Mouse (Mus musculus): Measurements from ENCODE around the gene Nepro. TPM values are rescaled to one million over a fixed set of nuclear protein-coding genes. Genes with fewer than 3 reads are reported as not detected.

The Nepro gene
- 2.2 and 2.3 TPM in 2 replicates for polyA plus RNA-seq (2015; fragmentation: Nextera tagmentation; extraction: Ambion mirVana)

- WGBS: under 1% methylated on average over 63 of the region's 64 CpGs
- peak within 1 kb of the TSS; percentile 84 for H3K4me3 ChIP-seq (ENCODE audit: low read depth, low read length)
Observed at GRCm38 (mm10) chr16:44724083-44724787, at the start of gene Nepro. Gene Nepro (plus strand): TSS chr16:44724301.

GRCm38 (mm10) chr16:44676357-44676756 is 47.7 kb upstream of the Nepro start:
- Histone ChIP-seq H3K4me1 (replicated peaks; ENCODE audit: control insufficient read depth, insufficient read depth, low read length) (peaks cover 4% of the 10 kb centered on the region; the same call in 1 of the 2 replicates), H3K27me3 (replicated peaks; ENCODE audit: control insufficient read depth, insufficient read depth, low read length) (no peaks in the 10 kb centered on the region), H3K27ac (ENCODE audit: low read depth, low read length) (no peak overlapping the region), H3K36me3 (ENCODE audit: control insufficient read depth, insufficient read depth) (no peaks in the 10 kb centered on the region), H3K4me2 (replicated peaks; ENCODE audit: low read depth) (no peak overlapping the region), H3K9me3 (ENCODE audit: control insufficient read depth) (no peaks in the 10 kb centered on the region), H3K9ac (ENCODE audit: low read depth, low read length) (no peak overlapping the region), H3K4me3 (ENCODE audit: low read depth, low read length) (no peak overlapping the region)
- ATAC-seq: no peak
- no peak for TF ChIP-seq CTCF (IDR thresholded peaks at IDR 0.05; ENCODE audit: low read depth)
- whole genome bisulfite sequencing: 92% methylated on average over 2 of the region's 2 CpGs

More at GRCm38 (mm10) chr16:44724083-44724787, at the start of gene Nepro:
- Histone ChIP-seq H3K4me1 (replicated peaks; ENCODE audit: control insufficient read depth, insufficient read depth, low read length) (peaks cover 3% of the 10 kb centered on the region), H3K9me3 (ENCODE audit: control insufficient read depth) (no peaks in the 10 kb centered on the region), H3K9ac (ENCODE audit: low read depth, low read length) (peak within 1 kb of the TSS; percentile 80), H3K4me2 (replicated peaks; ENCODE audit: low read depth) (peak within 1 kb of the TSS; percentile 86), H3K27me3 (replicated peaks; ENCODE audit: control insufficient read depth, insufficient read depth, low read length) (no peaks in the 10 kb centered on the region), H3K36me3 (ENCODE audit: control insufficient read depth, insufficient read depth) (peaks cover 2% of the 10 kb centered on the region), H3K27ac (ENCODE audit: low read depth, low read length) (peak within 1 kb of the TSS; percentile 88)
- peak; percentile 33 for TF ChIP-seq CTCF (IDR thresholded peaks at IDR 0.05; ENCODE audit: low read depth)
- ATAC-seq: peak; percentile 97

DNA sequence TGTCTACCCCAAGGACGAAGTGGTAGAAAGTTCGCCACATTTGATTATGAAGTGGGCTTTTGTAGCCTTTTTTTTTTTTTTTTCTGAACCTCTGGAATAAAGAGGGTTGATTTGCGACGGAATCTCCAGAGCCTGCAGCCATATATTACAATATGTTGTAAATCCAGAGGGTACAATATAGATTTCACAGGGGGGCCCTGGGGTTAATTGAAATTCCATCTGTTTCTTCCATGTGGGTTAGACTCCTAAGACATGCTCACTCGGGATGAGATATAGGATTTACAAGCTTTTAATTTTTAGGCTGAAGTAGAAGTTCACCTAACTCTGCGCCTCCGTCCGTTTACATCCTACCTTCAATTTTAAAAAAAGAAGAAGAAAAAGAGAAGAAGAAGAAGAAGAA is 45.0 kb upstream of the Nepro start:
- 83% methylated on average over 8 of the region's 8 CpGs for WGBS
- TF ChIP-seq CTCF (IDR thresholded peaks at IDR 0.05; ENCODE audit: low read depth): no peak
- H3K4me3 ChIP-seq (ENCODE audit: low read depth, low read length): no peak overlapping the region
- no peak for ATAC-seq
- H3K9ac ChIP-seq (ENCODE audit: low read depth, low read length): no peak overlapping the region
- H3K27me3 ChIP-seq (replicated peaks; ENCODE audit: control insufficient read depth, insufficient read depth, low read length): no peaks in the 10 kb centered on the region
- H3K4me2 ChIP-seq (replicated peaks; ENCODE audit: low read depth): no peak overlapping the region
- H3K27ac ChIP-seq (ENCODE audit: low read depth, low read length): no peak overlapping the region
- no peaks in the 10 kb centered on the region for H3K9me3 ChIP-seq (ENCODE audit: control insufficient read depth)
- no peaks in the 10 kb centered on the region for H3K4me1 ChIP-seq (replicated peaks; ENCODE audit: control insufficient read depth, insufficient read depth, low read length)
- H3K36me3 ChIP-seq (ENCODE audit: control insufficient read depth, insufficient read depth): no peaks in the 10 kb centered on the region

DNA sequence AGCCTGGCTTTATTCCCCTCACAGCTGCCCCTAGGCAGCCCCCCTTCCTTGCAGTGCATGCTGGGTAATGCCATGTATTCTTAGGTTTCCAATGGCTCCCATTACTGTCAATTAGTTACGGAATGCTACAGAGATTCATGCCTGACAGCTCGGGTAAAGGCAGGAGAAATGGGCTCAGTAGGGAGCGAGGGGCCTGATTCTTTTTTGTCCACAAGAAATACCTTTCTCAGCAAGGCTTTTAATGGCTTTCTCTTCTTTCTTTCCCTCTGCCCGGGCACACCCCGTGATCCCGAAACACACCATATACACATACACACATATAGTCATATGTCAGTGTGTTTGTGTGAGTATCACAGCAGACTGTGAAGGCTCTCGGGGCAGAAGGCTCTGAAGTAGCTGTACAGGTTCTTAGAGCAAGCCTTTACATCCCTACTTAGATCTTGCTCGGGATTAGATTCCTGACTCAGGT is 44.6 kb upstream of the Nepro start:
- no peak for TF ChIP-seq CTCF (IDR thresholded peaks at IDR 0.05; ENCODE audit: low read depth)
- no peaks in the 10 kb centered on the region for H3K9me3 ChIP-seq (ENCODE audit: control insufficient read depth)
- 83% methylated on average over 8 of the region's 8 CpGs for WGBS
- ATAC-seq: no peak
- H3K36me3 ChIP-seq (ENCODE audit: control insufficient read depth, insufficient read depth): no peaks in the 10 kb centered on the region
- no peak overlapping the region for H3K9ac ChIP-seq (ENCODE audit: low read depth, low read length)
- H3K4me2 ChIP-seq (replicated peaks; ENCODE audit: low read depth): no peak overlapping the region
- no peaks in the 10 kb centered on the region for H3K4me1 ChIP-seq (replicated peaks; ENCODE audit: control insufficient read depth, insufficient read depth, low read length)
- H3K4me3 ChIP-seq (ENCODE audit: low read depth, low read length): no peak overlapping the region
- no peaks in the 10 kb centered on the region for H3K27me3 ChIP-seq (replicated peaks; ENCODE audit: control insufficient read depth, insufficient read depth, low read length)
- no peak overlapping the region for H3K27ac ChIP-seq (ENCODE audit: low read depth, low read length)

DNA sequence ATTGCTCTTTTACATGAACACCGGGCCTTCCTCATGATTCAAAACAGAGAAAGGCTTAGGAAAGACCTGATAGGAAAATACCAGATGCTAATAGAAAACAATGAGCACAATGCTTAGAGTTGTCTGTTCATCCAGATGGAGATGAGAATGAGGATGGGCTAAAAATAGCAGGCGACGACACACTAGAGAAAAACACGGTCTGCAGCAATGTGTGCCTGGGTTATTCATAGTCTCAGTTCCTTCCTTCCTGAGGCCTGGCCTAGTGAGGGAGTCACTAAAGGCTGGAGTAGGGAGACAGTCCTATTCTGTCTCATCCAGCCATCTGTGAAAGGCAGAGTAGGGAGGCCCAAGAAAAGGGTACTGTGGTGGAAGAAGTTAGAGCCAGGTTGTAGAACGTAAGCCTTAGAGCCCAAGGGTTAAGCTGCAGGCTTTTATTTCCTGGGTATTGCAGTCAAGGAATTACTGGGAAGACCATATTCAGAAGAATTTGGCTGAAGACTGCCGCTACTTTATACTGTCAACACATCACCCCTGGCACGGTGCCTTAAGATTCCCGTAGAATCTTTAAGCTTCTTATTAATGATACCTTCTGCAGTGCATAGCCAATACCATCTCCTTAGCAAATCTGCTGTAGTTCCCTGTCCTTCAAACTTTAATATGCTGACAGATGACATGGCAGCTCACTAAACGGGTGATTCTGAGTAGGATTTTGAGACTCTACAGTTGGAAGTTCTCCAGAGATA is 43.2 kb upstream of the Nepro start:
- H3K27ac ChIP-seq (ENCODE audit: low read depth, low read length): no peak overlapping the region
- no peaks in the 10 kb centered on the region for H3K4me1 ChIP-seq (replicated peaks; ENCODE audit: control insufficient read depth, insufficient read depth, low read length)
- WGBS: 60% methylated on average over 9 of the region's 9 CpGs
- H3K9ac ChIP-seq (ENCODE audit: low read depth, low read length): no peak overlapping the region
- no peak overlapping the region for H3K4me3 ChIP-seq (ENCODE audit: low read depth, low read length)
- ATAC-seq: no peak
- no peaks in the 10 kb centered on the region for H3K36me3 ChIP-seq (ENCODE audit: control insufficient read depth, insufficient read depth)
- no peak overlapping the region for H3K4me2 ChIP-seq (replicated peaks; ENCODE audit: low read depth)
- no peaks in the 10 kb centered on the region for H3K27me3 ChIP-seq (replicated peaks; ENCODE audit: control insufficient read depth, insufficient read depth, low read length)
- H3K9me3 ChIP-seq (ENCODE audit: control insufficient read depth): no peaks in the 10 kb centered on the region
- no peak for TF ChIP-seq CTCF (IDR thresholded peaks at IDR 0.05; ENCODE audit: low read depth)

- no peak overlapping the region for H3K4me3 ChIP-seq (ENCODE audit: low read depth, low read length)
- H3K27me3 ChIP-seq (replicated peaks; ENCODE audit: control insufficient read depth, insufficient read depth, low read length): no peaks in the 10 kb centered on the region
- no peak for TF ChIP-seq CTCF (IDR thresholded peaks at IDR 0.05; ENCODE audit: low read depth)
- H3K36me3 ChIP-seq (ENCODE audit: control insufficient read depth, insufficient read depth): no peaks in the 10 kb centered on the region
- ATAC-seq: no peak
- no peak overlapping the region for H3K27ac ChIP-seq (ENCODE audit: low read depth, low read length)
- H3K9me3 ChIP-seq (ENCODE audit: control insufficient read depth): no peaks in the 10 kb centered on the region
- 76% methylated on average over 7 of the region's 7 CpGs for WGBS
- H3K9ac ChIP-seq (ENCODE audit: low read depth, low read length): no peak overlapping the region
- no peaks in the 10 kb centered on the region for H3K4me1 ChIP-seq (replicated peaks; ENCODE audit: control insufficient read depth, insufficient read depth, low read length)
- no peak overlapping the region for H3K4me2 ChIP-seq (replicated peaks; ENCODE audit: low read depth)
Observed at GRCm38 (mm10) chr16:44684646-44685045, 39.5 kb upstream of the Nepro start.

Data from intestine, postnatal 0 days (tissue).